Mouse (Mus musculus): ENCODE results near the gene Armc7.

- TF ChIP-seq CEBPB (IDR thresholded peaks at IDR 0.05; ENCODE audit: low read depth) (no peak), CTCF (IDR thresholded peaks at IDR 0.05; ENCODE audit: control insufficient read depth, insufficient read depth, insufficient read length) (no peak), MAX (IDR thresholded peaks at IDR 0.05) (no peak), USF1 (IDR thresholded peaks at IDR 0.05; ENCODE audit: low read depth) (no peak), MYOG (IDR thresholded peaks at IDR 0.05; ENCODE audit: control insufficient read depth, extremely low read depth, insufficient read length) (no peak), MYOD1 (IDR thresholded peaks at IDR 0.05; ENCODE audit: control insufficient read depth, insufficient read length, low read depth) (no peak), FOSL1 (IDR thresholded peaks at IDR 0.05; ENCODE audit: insufficient read depth, low read length, poor library complexity, severe bottlenecking) (no peak)
These were observed 32.6 kb downstream of the Armc7 start for GRCm38 (mm10) chr11:115508061-115508460.
